Comparison of ENCODE assay signal across 31 mouse cellular contexts in the genomic region with DNA sequence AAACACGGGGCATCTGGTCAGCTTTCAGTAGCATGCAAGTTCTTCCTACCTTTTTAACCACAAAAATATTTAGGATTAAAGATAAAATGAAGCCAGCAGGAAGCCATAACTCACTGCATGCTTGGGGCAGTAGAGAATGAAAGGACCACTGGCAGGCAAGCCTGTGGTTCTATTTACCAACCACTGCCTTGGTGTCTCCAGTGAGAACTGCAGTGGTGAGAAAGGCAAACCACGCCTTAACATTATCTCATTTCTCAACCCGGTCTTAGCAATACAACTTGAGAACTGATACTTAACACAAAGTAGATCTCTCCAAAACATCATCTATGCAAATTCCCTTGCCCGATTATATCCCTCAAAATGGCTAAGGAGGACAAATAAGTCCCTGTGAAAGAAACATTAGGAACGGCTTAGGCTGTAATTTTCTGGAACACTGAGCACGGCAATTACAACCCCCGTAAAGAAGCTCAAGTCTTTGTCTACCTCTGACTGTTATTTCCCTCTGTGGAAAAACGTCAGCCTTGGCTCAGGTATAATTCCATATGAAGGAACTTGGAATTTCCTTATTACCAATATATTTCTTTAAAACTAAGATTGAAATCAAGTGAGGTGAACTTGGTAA. TPM values are rescaled to one million over a fixed set of nuclear protein-coding genes. Genes with fewer than 3 reads are reported as not detected.
A peak's percentile ranks its signal among the peaks of the same experiment; 100 is the strongest.
DNase-seq lines count a peak whose midpoint lies in the region; ATAC-seq and TF ChIP-seq lines count a peak whose summit lies in the region.
"Had no signal": no experiment of that assay in that cellular context is flagged by ENCODE, and none has a peak within 500 bp of the region (broad histone marks: within the 10 kb centered on the region; RNA-seq: fewer than 3 reads in every experiment).

No protein-coding gene starts in this region.

- no peaks in the 10 kb centered on the region for H3K27me3 ChIP-seq in forebrain, embryonic 11.5 days (ENCODE audit: control insufficient read depth, insufficient read depth, low read length)
- H3K27me3 ChIP-seq in forebrain, postnatal 0 days (ENCODE audit: insufficient read depth, low read length) = no peaks in the 10 kb centered on the region
- H3K27me3 ChIP-seq in CH12.LX (replicated peaks) = no peaks in the 10 kb centered on the region
- H3K27me3 ChIP-seq: heart, embryonic 12.5 days; limb, embryonic 13.5 days; liver, embryonic 13.5 days; midbrain, embryonic 13.5 days; neural tube, embryonic 13.5 days had no signal

- no peak for DNase-seq in forebrain, embryonic 11.5 days (ENCODE audit: low spot score)
- no peak for DNase-seq in forebrain, postnatal 0 days
- no peak for DNase-seq in CH12.LX (ENCODE audit: extremely low read depth)
- no peak for DNase-seq in left cerebral cortex, postnatal 25 days (ENCODE audit: low spot score in 2 of 2)
- no peak for DNase-seq in testis, postnatal 14 days (ENCODE audit: low spot score)
- DNase-seq in lung, adult 2 months = no peak
- DNase-seq: adrenal gland, adult 8-10 months; cerebellum, adult 18-20 months; cerebellum, postnatal 10 days; gastrocnemius, adult 2 months; gastrocnemius, postnatal 36 days; heart, adult 2 months; heart, postnatal 4 days; kidney, postnatal 14 days; layer of hippocampus, adult 9-11 months; liver, embryonic 13.5 days; lung, embryonic 14.5 days; lung, postnatal 14 days; right cerebral cortex, postnatal 25 days; thymus, adult 2 months; thymus, postnatal 4 days had no signal

- peak; percentile 73 for ATAC-seq in forebrain, embryonic 11.5 days (replicated peaks; ENCODE audit: low FRiP score)
- ATAC-seq in forebrain, postnatal 0 days = no peak
- peak; percentile 97 for ATAC-seq in common myeloid progenitor, adult 5-6 weeks (replicated peaks; ENCODE audit: low read depth, poor library complexity, severe bottlenecking)
- peak; percentile 59 for ATAC-seq in granulocyte monocyte progenitor cell, adult 5-6 weeks (replicated peaks; ENCODE audit: poor library complexity, severe bottlenecking)
- ATAC-seq: CD4-positive, CD25-positive, alpha-beta regulatory T cell, adult 4 months; intestine, postnatal 0 days; midbrain, embryonic 13.5 days had no signal

- no peaks in the 10 kb centered on the region for H3K36me3 ChIP-seq in forebrain, embryonic 11.5 days (ENCODE audit: control insufficient read depth, insufficient read depth, low read length)
- no peaks in the 10 kb centered on the region for H3K36me3 ChIP-seq in forebrain, postnatal 0 days (ENCODE audit: insufficient read depth)
- no peaks in the 10 kb centered on the region for H3K36me3 ChIP-seq in CH12.LX (replicated peaks in 1 of 2; ENCODE audit: control insufficient read depth in 1 of 2, insufficient read depth in 1 of 2, low read length in 1 of 2)
- H3K36me3 ChIP-seq: heart, embryonic 12.5 days; limb, embryonic 13.5 days; liver, embryonic 13.5 days; midbrain, embryonic 13.5 days; neural tube, embryonic 13.5 days had no signal

- in situ Hi-C loops in CH12.LX (cut with MboI; ENCODE audit: low pct_ligation_motif_present, low pct_unique_long_range_greater_than_20kb, low sequenced_read_pairs) = no loop called here

- 21% methylated on average over 8 of the region's 8 CpGs for WGBS in forebrain, embryonic 11.5 days
- WGBS in forebrain, postnatal 0 days = 16% methylated on average over 8 of the region's 8 CpGs
- 75% methylated on average over 8 of the region's 8 CpGs for WGBS in lung, adult 2 months

- dilution Hi-C loops in CH12.LX (cut with MboI; ENCODE audit: extremely low pct_ligation_motif_present, extremely low pct_unique_long_range_greater_than_20kb, low sequenced_read_pairs) = no loop called here

- H3K4me1 ChIP-seq in forebrain, embryonic 11.5 days (replicated peaks; ENCODE audit: control insufficient read depth, insufficient read depth, low read length) = peaks cover 3% of the 10 kb centered on the region; the same call in 1 of the 2 replicates
- no peaks in the 10 kb centered on the region for H3K4me1 ChIP-seq in forebrain, postnatal 0 days (ENCODE audit: insufficient read depth)
- H3K4me1 ChIP-seq in CH12.LX (ENCODE audit: control insufficient read depth in 1 of 2, insufficient read depth in 2 of 2) = no peaks in the 10 kb centered on the region
- no peaks in the 10 kb centered on the region for H3K4me1 ChIP-seq in lung, adult 2 months (ENCODE audit: control insufficient read depth, insufficient read depth, low read length)
- H3K4me1 ChIP-seq: heart, embryonic 12.5 days; limb, embryonic 13.5 days; liver, embryonic 13.5 days; midbrain, embryonic 13.5 days had no signal

- no peak overlapping the region for H3K4me2 ChIP-seq in forebrain, embryonic 11.5 days (ENCODE audit: low read depth, low read length, severe bottlenecking)
- no peak overlapping the region for H3K4me2 ChIP-seq in forebrain, postnatal 0 days (ENCODE audit: low read depth)
- peak overlapping the region; percentile 23 for H3K4me2 ChIP-seq in CH12.LX (ENCODE audit: insufficient read depth, low read depth, poor library complexity, severe bottlenecking)
- H3K4me2 ChIP-seq: heart, embryonic 12.5 days; hindbrain, embryonic 14.5 days; limb, embryonic 13.5 days; liver, embryonic 13.5 days; lung, embryonic 14.5 days; midbrain, embryonic 13.5 days; neural tube, embryonic 13.5 days had no signal

- intact Hi-C loops in left cerebral cortex, postnatal 25 days (cut with DNase I) = no loop called here

- TF ChIP-seq RAD21 in CH12.LX (IDR thresholded peaks at IDR 0.05; ENCODE audit: low read depth, low read length) = no peak

- no peak overlapping the region for H3K27ac ChIP-seq in forebrain, embryonic 11.5 days (ENCODE audit: low read depth, low read length)
- no peak overlapping the region for H3K27ac ChIP-seq in forebrain, postnatal 0 days (ENCODE audit: low read depth, low read length)
- no peak overlapping the region for H3K27ac ChIP-seq in CH12.LX (ENCODE audit: insufficient read depth, low read depth)
- H3K27ac ChIP-seq: gastrocnemius, adult 2 months; heart, adult 2 months; hindbrain, embryonic 14.5 days; limb, embryonic 13.5 days; liver, embryonic 13.5 days; midbrain, embryonic 13.5 days; neural tube, embryonic 13.5 days; stomach, postnatal 0 days had no signal

- no peak overlapping the region for H3K4me3 ChIP-seq in forebrain, embryonic 11.5 days (ENCODE audit: low read depth, low read length)
- H3K4me3 ChIP-seq in forebrain, postnatal 0 days (ENCODE audit: low read depth, low read length) = no peak overlapping the region
- no peak overlapping the region for H3K4me3 ChIP-seq in CH12.LX (replicated peaks in 1 of 3; ENCODE audit: low read depth in 2 of 3, low read length in 2 of 3, poor library complexity in 1 of 3)
- H3K4me3 ChIP-seq in lung, adult 2 months (replicated peaks; ENCODE audit: extremely low read depth, low read depth, low read length) = no peak overlapping the region
- H3K4me3 ChIP-seq: gastrocnemius, adult 2 months; heart, adult 2 months; heart, embryonic 12.5 days; limb, embryonic 13.5 days; liver, embryonic 13.5 days; midbrain, embryonic 13.5 days; neural tube, embryonic 13.5 days had no signal

- H3K9ac ChIP-seq in forebrain, embryonic 11.5 days (ENCODE audit: low read length) = no peak overlapping the region
- no peak overlapping the region for H3K9ac ChIP-seq in forebrain, postnatal 0 days
- H3K9ac ChIP-seq in CH12.LX (ENCODE audit: insufficient read depth, low read depth) = no peak overlapping the region
- H3K9ac ChIP-seq: heart, embryonic 12.5 days; hindbrain, embryonic 14.5 days; limb, embryonic 13.5 days; liver, embryonic 13.5 days; lung, embryonic 14.5 days; midbrain, embryonic 13.5 days; neural tube, embryonic 13.5 days had no signal

- H3K9me3 ChIP-seq in forebrain, embryonic 11.5 days (ENCODE audit: control insufficient read depth, low read length) = no peaks in the 10 kb centered on the region
- H3K9me3 ChIP-seq in forebrain, postnatal 0 days (ENCODE audit: low read length) = no peaks in the 10 kb centered on the region
- H3K9me3 ChIP-seq in CH12.LX (replicated peaks; ENCODE audit: low read length) = no peaks in the 10 kb centered on the region
- H3K9me3 ChIP-seq: heart, embryonic 12.5 days; limb, embryonic 13.5 days; liver, embryonic 13.5 days; midbrain, embryonic 13.5 days; neural tube, embryonic 13.5 days had no signal

- no peaks in the 10 kb centered on the region for H3K79me2 ChIP-seq in CH12.LX (replicated peaks; ENCODE audit: control insufficient read depth, extremely low read depth, insufficient read depth, poor library complexity, severe bottlenecking)

- TF ChIP-seq POLR2A in CH12.LX (IDR thresholded peaks at IDR 0.05; ENCODE audit: low read depth, low read length) = no peak
- TF ChIP-seq POLR2A in lung, adult 2 months (IDR thresholded peaks at IDR 0.05; ENCODE audit: borderline replicate concordance, extremely low read depth, low read depth, low read length) = no peak

- TF ChIP-seq CTCF in forebrain, postnatal 0 days (IDR thresholded peaks at IDR 0.05; ENCODE audit: low read depth) = no peak
- TF ChIP-seq CTCF in CH12.LX (conservative IDR thresholded peaks at IDR 0.05 in 1 of 2, IDR thresholded peaks at IDR 0.05 in 1 of 2; ENCODE audit: low read depth in 2 of 2, low read length in 2 of 2) = no peak
- TF ChIP-seq CTCF in lung, adult 2 months (IDR thresholded peaks at IDR 0.05; ENCODE audit: insufficient read depth, low read length) = no peak

- TF ChIP-seq EP300 in CH12.LX (IDR thresholded peaks at IDR 0.05; ENCODE audit: low read length) = no peak

TF ChIP-seq in CH12.LX, 34 proteins besides CTCF, POLR2A, EP300 and RAD21:
- no peak for TF ChIP-seq CHD1 (IDR thresholded peaks at IDR 0.05; ENCODE audit: low read depth, low read length)
- no peak for TF ChIP-seq TBP (conservative IDR thresholded peaks at IDR 0.05; ENCODE audit: low read depth, low read length)
- no peak for TF ChIP-seq UBTF (IDR thresholded peaks at IDR 0.05; ENCODE audit: low read depth, low read length)
TF ChIP-seq in CH12.LX: peak in this region for 0.

RNA-seq across cellular contexts. Expression of a gene that starts 15.1 kb away (rescaled TPM):
- polyA plus RNA-seq in forebrain, embryonic 11.5 days (2014; fragmentation: Nextera tagmentation; extraction: Ambion mirVana) = 10.7 and 11.3 TPM in 2 replicates
- total RNA-seq in forebrain, postnatal 0 days (2014; rRNA removed) = 38.7 and 45.7 TPM in 2 replicates
- 38.3 and 49.3 TPM in 2 replicates for polyA plus RNA-seq in forebrain, postnatal 0 days (2015; fragmentation: Nextera tagmentation; extraction: Ambion mirVana)
- total RNA-seq in CH12.LX (2012; rRNA removed) (0.13 TPM in 2 replicates), CH12.LX (2014; rRNA removed) (0.31 TPM in 1 of 2 replicates, not detected in the other)
- 0.19 and 0.66 TPM in 2 replicates for polyA plus RNA-seq in CH12.LX (2012; ENCODE audit: insufficient read length, low read depth)
- 7.3 and 8.0 TPM in 2 replicates for total RNA-seq in common myeloid progenitor, adult 5-6 weeks (2017)
- total RNA-seq in granulocyte monocyte progenitor cell, adult 5-6 weeks (2014; fragmentation: Nextera tagmentation) = 2.7 and 3.7 TPM in 2 replicates
- total RNA-seq in granulocyte monocyte progenitor cell, adult 5-6 weeks (2017) = 1.3 and 2.9 TPM in 2 replicates
- 10 to 100 TPM; 17.4 to 22.2 TPM for total RNA-seq in left cerebral cortex, postnatal 25 days (2021)
- polyA plus RNA-seq in lung, adult 2 months (2012; rRNA removed) = 1.7 and 1.9 TPM in 2 replicates
- polyA plus RNA-seq: CD4-positive, CD25-positive, alpha-beta regulatory T cell, adult 4 months had no signal
